Mouse (Mus musculus) kidney, embryonic 14.5 days (tissue): ENCODE data around the gene Pfdn2. TPM values are rescaled to one million over a fixed set of nuclear protein-coding genes. Genes with fewer than 3 reads are reported as not detected.

Source experiments
- ATAC-seq: fragments of 200-750 bp; cut with Nextera tagmentation; 2 replicates; pipeline ENCODE4 v1.8.0; 2017; ENCODE audit warnings: moderate number of reproducible peaks, mild to moderate bottlenecking, moderate TSS enrichment, moderate library complexity; ENCODE audit not compliant: low FRiP score, low TSS enrichment
- H3K27ac ChIP-seq: fragments of 300-500 bp; sonication (generic); 2 replicates; pipeline ENCODE4 v1.5.1; 2014; ENCODE audit warnings: low read depth, mild to moderate bottlenecking, low read length, moderate library complexity, mixed read lengths
- H3K27me3 ChIP-seq: fragments of 300-500 bp; sonication (generic); 2 replicates; pipeline ENCODE4 v1.6.1; 2014; ENCODE audit warnings: mild to moderate bottlenecking, low read length; ENCODE audit not compliant: control insufficient read depth, insufficient read depth
- H3K36me3 ChIP-seq: fragments of 300-500 bp; sonication (generic); 2 replicates; pipeline ENCODE4 v1.6.1; 2014; ENCODE audit warnings: low read length, mixed read lengths; ENCODE audit not compliant: control insufficient read depth, insufficient read depth
- H3K4me1 ChIP-seq: fragments of 300-500 bp; sonication (generic); 2 replicates; pipeline ENCODE4 v1.6.1; 2014; ENCODE audit warnings: low read length, mixed read lengths; ENCODE audit not compliant: control insufficient read depth, insufficient read depth
- H3K4me2 ChIP-seq: fragments of 300-500 bp; sonication (generic); replicated peaks from 2 replicates; pipeline ENCODE4 v1.6.1; 2014; ENCODE audit warnings: low read depth, mild to moderate bottlenecking, low read length
- H3K4me3 ChIP-seq: fragments of 300-500 bp; sonication (generic); 2 replicates; pipeline ENCODE4 v1.5.1; 2014; ENCODE audit warnings: mild to moderate bottlenecking, low read length
- H3K9ac ChIP-seq: fragments of 300-500 bp; sonication (generic); 2 replicates; pipeline ENCODE4 v1.6.1; 2014; ENCODE audit warnings: low read depth, mild to moderate bottlenecking, low read length, moderate library complexity
- H3K9me3 ChIP-seq: fragments of 300-500 bp; sonication (generic); 2 replicates; pipeline ENCODE4 v1.6.1; 2016; ENCODE audit warnings: low read length; ENCODE audit not compliant: control insufficient read depth
- WGBS: fragments of 180-500 bp; shearing (Covaris S2); extraction: QIAGEN DNeasy Blood & Tissue Kit; methylation state at CpG from one replicate; pipeline ENCODE4 v1.1.7; 2014; 5-methylcytosine and 5-hydroxymethylcytosine counted together
- polyA plus RNA-seq: library from polyadenylated mRNA; unstranded; fragments of >200 nt; fragmentation: Nextera tagmentation; extraction: Ambion mirVana; gene quantifications from 2 replicates; pipeline ENCODE4 v1.2.1, GENCODE M21; 2014

Gene Pfdn2
- polyA plus RNA-seq, 1 experiment from 2014 or later, result 53.7 TPM

DNA sequence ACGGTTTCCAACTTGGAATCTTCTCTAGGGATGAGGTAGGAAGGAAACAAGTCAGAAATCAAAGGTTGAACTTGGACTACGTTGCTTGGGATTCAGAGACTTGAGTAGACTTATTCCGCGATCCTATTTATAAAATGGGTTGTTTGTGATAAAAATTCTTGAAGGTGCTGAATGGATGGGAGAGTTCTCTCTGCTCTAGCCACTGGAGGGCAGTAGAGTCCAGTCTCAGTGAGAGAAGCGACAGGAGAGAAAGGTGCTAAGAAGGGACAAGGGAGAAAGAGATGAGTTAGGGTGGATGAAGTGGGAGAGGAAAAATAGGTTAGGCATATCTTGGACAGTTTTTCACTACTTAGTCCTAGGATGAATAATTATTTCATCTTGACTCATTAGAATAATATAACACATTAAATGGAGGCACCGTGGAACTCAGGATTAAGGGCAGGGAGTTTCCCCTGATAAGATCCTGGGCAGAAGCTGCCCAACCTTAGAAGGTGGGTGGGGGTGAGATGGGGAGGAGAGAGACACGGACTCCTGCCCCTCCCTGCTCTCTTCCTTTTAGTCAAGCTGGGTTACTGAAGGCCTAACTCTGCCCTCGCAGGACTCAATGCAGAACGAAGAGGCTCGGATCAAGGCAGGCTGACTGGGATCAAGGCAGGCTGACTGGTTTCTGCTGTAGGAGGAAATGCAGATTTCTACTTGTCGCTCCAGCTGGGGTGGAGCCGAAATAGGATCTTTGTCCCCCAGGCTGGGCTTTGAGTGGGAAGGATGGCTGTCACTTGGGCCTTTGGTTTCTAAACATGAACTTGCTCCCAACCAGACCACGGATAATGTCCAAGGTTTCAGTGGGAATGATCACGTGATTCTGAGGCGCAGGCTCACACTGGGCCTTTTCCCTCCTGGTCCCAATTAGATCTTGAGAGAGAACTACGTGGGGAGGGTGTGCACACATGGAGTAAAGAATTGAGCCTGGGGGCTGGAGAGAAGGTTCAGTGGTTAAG, 15.9 kb downstream of the Pfdn2 start:
- Histone ChIP-seq H3K9ac (peak overlapping the region; percentile 62; the same call in 1 of the 2 replicates), H3K4me3 (peak overlapping the region; percentile 50), H3K36me3 (peaks cover 21% of the 10 kb centered on the region), H3K4me2 (peak overlapping the region; percentile 84), H3K4me1 (no peaks in the 10 kb centered on the region), H3K9me3 (peaks cover 2% of the 10 kb centered on the region; the same call in 1 of the 2 replicates), H3K27ac (0 out of 2 replicates have a peak overlapping the region, but pooled peaks have one; percentile 24), H3K27me3 (no peaks in the 10 kb centered on the region)
- peak; percentile 61 for ATAC-seq
- 33% methylated on average over 16 of the region's 16 CpGs for WGBS

DNA sequence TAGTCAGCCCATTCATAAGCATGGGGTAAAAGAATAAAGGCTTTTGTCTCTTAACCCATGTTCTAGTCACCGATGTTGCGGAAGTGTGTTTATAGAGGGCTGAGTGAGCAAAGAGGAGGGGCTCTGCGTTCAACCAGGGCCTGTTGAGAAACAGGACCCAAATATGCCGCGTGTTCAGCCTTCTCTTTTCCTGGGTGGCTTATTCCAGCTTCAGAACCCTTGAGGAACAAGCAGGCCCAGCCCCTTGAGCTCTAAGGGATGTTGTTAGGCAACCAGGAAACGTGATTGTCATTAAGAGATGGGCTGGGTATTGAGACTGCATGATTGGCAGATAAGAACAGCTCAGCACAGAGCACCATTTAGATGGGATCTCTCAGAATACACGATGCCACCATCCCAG, 20.5 kb downstream of the Pfdn2 start:
- ATAC-seq, result no peak
- Histone ChIP-seq H3K27me3 (no peaks in the 10 kb centered on the region), H3K36me3 (no peaks in the 10 kb centered on the region), H3K27ac (no peak overlapping the region), H3K4me1 (no peaks in the 10 kb centered on the region), H3K4me3 (no peak overlapping the region), H3K4me2 (no peak overlapping the region), H3K9me3 (no peaks in the 10 kb centered on the region), H3K9ac (no peak overlapping the region)
- 65% methylated on average over 7 of the region's 7 CpGs for WGBS

DNA sequence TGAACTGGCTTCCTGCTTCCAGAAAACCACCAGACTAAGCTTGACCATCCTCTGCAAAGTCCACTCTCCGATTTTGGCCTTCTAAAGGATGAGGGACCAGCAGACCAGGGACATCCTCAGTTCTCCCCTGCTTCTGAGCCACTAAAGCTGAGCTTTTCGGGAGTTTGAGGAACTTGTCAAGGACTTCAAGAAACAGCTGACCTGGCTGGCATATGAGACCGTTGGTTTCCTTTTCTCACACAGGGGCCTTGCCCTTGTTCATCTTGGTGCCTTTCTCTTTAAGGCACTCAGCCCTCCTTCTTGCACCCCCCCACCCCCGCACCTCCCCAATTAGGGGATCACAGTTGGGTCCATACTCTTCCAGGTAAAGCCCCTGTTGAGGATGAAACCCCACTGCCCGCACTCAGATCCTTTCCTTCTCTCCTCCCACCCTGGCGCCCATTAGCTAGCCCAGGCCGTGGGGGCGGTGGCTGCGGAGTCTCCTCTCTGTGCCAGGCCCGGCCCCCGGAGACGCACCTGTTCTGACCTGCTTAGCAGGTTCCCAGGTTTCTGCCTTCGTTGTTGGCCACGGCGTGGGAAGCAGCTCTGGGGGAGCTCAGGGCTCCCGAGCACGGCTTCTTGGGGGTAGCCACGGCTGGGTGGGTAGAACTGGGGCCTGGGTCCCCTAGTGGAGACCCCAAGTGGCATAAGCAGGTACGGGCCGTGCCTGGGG, 24.5 kb downstream of the Pfdn2 start, which contains the start of gene Nectin4:
Gene Nectin4 (plus strand): TSS at position 255 of the 712 bp plus-strand sequence.
- no peaks in the 10 kb centered on the region for H3K27me3 ChIP-seq
- peak within 1 kb of the TSS; percentile 40; the same call in 1 of the 2 replicates for H3K9ac ChIP-seq
- H3K4me2 ChIP-seq, result peak within 1 kb of the TSS; percentile 27
- peak within 1 kb of the TSS; percentile 12; the same call in 1 of the 2 replicates for H3K4me3 ChIP-seq
- no peaks in the 10 kb centered on the region for H3K36me3 ChIP-seq
- peak; percentile 20; the same call in 1 of the 2 replicates for ATAC-seq
- H3K9me3 ChIP-seq, result no peaks in the 10 kb centered on the region
- H3K4me1 ChIP-seq, result 0 out of 2 replicates have a peak, but pooled peaks cover 6% of the 10 kb centered on the region
- H3K27ac ChIP-seq, result no peak within 1 kb of the TSS
- 29% methylated on average over 20 of the region's 20 CpGs for WGBS

DNA sequence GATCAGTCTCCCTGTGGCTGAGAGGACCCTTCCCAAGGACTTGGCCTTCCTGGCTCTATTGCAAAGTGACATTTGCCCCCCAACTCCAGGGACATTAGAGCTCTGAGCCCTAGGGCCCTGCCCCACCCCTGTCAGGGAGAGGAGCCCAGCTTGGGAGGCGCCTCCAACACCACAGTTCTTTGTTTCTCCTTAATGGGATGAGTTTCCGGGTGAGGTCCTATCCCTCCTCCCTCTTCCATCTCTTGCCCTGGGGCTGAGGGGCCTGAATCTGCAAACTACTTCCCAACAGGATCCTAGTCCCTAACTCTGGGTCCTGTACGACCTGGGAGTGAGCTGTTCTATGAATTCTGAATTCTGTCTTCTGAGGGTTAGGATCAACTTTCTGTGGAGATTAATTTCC, 27.4 kb downstream of the Pfdn2 start:
- no peak overlapping the region for H3K4me3 ChIP-seq
- 46% methylated on average over 3 of the region's 3 CpGs for WGBS
- H3K27ac ChIP-seq, result no peak overlapping the region
- ATAC-seq, result no peak
- H3K36me3 ChIP-seq, result no peaks in the 10 kb centered on the region
- no peak overlapping the region for H3K4me2 ChIP-seq
- H3K9me3 ChIP-seq, result no peaks in the 10 kb centered on the region
- H3K4me1 ChIP-seq, result peaks cover 6% of the 10 kb centered on the region; the same call in 1 of the 2 replicates
- H3K9ac ChIP-seq, result no peak overlapping the region
- no peaks in the 10 kb centered on the region for H3K27me3 ChIP-seq

DNA sequence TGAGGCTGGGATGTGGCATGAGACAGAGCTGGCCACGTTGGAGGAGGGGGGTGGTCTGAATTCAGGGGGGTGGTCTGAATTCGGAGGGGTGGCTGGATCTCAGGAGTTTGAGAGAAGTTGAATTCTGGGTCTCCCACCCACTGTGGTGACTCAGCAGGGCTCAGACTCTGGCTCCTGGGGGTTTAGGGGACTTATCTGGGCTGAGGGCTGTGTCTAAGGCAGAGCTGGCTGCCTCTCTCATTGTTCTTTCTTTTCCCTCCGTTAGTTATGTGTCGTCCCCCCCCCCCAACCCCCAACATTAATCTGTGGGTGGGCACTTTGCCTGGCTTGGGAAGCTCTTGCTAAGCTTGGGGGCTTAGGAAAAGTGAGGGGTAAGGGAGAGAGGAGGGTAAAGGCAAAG, 28.5 kb downstream of the Pfdn2 start:
- no peaks in the 10 kb centered on the region for H3K36me3 ChIP-seq
- no peak overlapping the region for H3K4me3 ChIP-seq
- ATAC-seq, result no peak
- no peak overlapping the region for H3K4me2 ChIP-seq
- peaks cover 6% of the 10 kb centered on the region; the same call in 1 of the 2 replicates for H3K4me1 ChIP-seq
- no peaks in the 10 kb centered on the region for H3K9me3 ChIP-seq
- H3K27ac ChIP-seq, result no peak overlapping the region
- H3K27me3 ChIP-seq, result no peaks in the 10 kb centered on the region
- no peak overlapping the region for H3K9ac ChIP-seq
- 9% methylated on average over 3 of the region's 4 CpGs for WGBS

DNA sequence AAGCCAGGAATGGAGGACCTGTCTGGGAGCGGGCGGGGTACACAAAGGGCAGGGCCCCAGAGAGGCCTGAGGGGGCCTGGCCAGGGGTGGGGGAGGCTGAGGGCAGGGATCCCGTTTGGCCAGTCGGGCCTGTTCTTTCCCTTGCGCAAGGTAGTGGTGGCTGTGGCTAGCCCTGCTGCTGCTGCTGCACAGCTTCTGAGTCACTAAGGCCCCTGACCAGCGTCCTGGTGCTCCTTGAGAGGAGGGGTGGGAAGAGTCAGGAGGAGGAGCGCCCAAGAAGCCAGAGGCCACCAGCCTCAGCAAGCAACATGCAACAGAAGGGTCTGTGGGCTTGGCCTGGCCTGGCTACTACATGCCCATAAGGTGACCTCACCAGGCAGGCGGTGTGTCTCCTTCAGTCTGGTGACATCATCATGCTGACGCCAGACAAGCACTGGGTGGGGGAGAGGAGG, 30.2 kb downstream of the Pfdn2 start:
- peaks cover 3% of the 10 kb centered on the region; the same call in 1 of the 2 replicates for H3K27me3 ChIP-seq
- no peak overlapping the region for H3K27ac ChIP-seq
- H3K36me3 ChIP-seq, result no peaks in the 10 kb centered on the region
- H3K4me3 ChIP-seq, result no peak overlapping the region
- 0 out of 2 replicates have a peak, but pooled peaks have one; percentile 37 for ATAC-seq
- H3K4me1 ChIP-seq, result peaks cover 15% of the 10 kb centered on the region; the same call in 1 of the 2 replicates
- no peak overlapping the region for H3K9ac ChIP-seq
- H3K9me3 ChIP-seq, result no peaks in the 10 kb centered on the region
- 41% methylated on average over 9 of the region's 9 CpGs for WGBS
- H3K4me2 ChIP-seq, result no peak overlapping the region

DNA sequence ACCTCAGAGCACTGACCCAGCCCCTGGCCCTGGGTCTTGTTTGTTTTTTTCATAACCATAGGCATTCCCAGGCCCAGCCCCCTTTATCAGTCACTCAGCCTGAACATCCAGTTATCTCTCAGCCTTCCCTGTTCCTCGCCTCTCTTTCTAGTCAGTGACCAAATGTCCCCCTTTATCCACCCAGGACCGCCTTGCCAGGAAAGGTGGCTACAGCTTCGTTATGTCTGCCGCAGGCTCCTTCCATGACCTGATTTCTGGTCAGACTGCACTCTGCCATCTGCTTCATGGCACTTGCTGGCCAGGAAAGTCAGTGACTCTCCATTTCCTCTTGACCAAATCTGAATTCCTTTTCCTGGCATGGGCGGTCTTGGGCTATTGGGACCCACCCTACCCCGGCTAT, 32.8 kb downstream of the Pfdn2 start:
- Histone ChIP-seq H3K27ac (no peak overlapping the region), H3K4me3 (no peak overlapping the region), H3K4me2 (no peak overlapping the region), H3K9me3 (no peaks in the 10 kb centered on the region), H3K27me3 (peaks cover 7% of the 10 kb centered on the region), H3K9ac (no peak overlapping the region), H3K4me1 (peaks cover 12% of the 10 kb centered on the region; the same call in 1 of the 2 replicates), H3K36me3 (no peaks in the 10 kb centered on the region)
- no peak for ATAC-seq
- 83% methylated on average over 6 of the region's 6 CpGs for WGBS

DNA sequence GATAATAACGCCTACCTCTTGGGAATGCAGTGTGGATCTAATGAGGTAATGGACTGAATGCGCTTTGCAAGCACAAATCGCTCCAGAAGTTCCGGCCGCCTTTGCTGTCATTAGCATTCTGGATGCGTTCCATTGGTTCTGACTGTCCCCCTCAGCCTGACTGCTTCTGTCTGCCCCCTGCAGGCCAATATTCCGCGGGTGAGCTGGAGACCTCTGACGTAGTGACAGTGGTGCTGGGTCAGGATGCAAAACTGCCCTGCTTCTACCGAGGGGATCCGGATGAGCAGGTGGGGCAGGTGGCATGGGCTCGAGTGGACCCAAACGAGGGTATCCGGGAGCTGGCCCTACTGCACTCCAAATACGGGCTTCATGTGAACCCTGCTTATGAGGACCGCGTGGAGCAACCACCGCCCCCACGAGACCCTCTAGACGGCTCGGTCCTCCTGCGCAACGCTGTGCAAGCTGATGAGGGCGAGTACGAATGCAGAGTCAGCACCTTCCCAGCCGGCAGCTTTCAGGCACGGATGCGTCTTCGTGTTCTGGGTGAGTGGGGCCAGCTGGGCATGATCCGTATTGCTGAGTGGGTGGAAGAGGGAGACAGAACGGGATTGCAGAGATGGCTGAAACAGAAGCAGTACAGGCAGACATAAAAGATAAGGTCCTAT, 34.6 kb downstream of the Pfdn2 start:
- Histone ChIP-seq H3K4me3 (peak overlapping the region; percentile 28), H3K36me3 (no peaks in the 10 kb centered on the region), H3K27me3 (peaks cover 7% of the 10 kb centered on the region), H3K27ac (no peak overlapping the region), H3K9me3 (no peaks in the 10 kb centered on the region), H3K4me1 (peaks cover 8% of the 10 kb centered on the region; the same call in 1 of the 2 replicates), H3K9ac (peak overlapping the region; percentile 37; the same call in 1 of the 2 replicates), H3K4me2 (peak overlapping the region; percentile 50)
- peak; percentile 65 for ATAC-seq
- whole genome bisulfite sequencing, result 3% methylated on average over 31 of the region's 31 CpGs
